Mouse (Mus musculus) kidney, adult 2 months (tissue): ENCODE results near the gene Rhbdf2.

ENCODE experiments used
- CTCF ChIP-seq: fragments of 200-500 bp; conservative IDR thresholded peaks from 2 replicates; pipeline ENCODE4 v1.5.1; 2011; ENCODE audit warnings: low read depth, mild to moderate bottlenecking, control low read depth, low read length, moderate library complexity, mixed read lengths; ENCODE audit not compliant: insufficient read depth, insufficient read length
- POLR2A ChIP-seq: fragments of 200-500 bp; IDR thresholded peaks from one replicate; pipeline ENCODE4 v1.6.1; 2011; ENCODE audit warnings: low read depth, low read length, control low read depth

DNA sequence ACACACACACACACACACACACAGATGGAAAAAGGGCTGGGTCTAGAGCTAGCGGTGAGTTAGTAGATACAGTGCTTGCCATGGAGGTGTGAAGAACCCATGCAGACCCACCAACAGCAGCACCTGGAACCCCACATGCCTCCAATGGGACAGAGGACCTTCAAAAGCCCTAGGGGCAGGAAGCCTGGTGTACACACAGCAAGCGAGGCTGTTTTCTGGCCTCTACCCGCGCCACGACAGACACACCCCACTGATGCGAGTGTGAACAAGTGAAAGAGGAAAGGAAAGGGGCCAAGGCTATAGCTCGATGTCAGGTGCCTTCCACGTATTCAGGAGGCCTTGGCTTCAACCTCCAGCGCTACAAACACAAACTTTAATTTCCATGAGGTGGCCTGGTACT, 14.9 kb downstream of the Rhbdf2 start:
- no peak for TF ChIP-seq CTCF
- no peak for TF ChIP-seq POLR2A
